Mouse (Mus musculus): ENCODE results near the gene Por. TPM values are rescaled to one million over a fixed set of nuclear protein-coding genes. Genes with fewer than 3 reads are reported as not detected.
A peak's percentile ranks its signal among the peaks of the same experiment; 100 is the strongest.

The Por gene
- total RNA-seq, 2 experiments from 2014 or later: 83.7 to 90.9 TPM

DNA sequence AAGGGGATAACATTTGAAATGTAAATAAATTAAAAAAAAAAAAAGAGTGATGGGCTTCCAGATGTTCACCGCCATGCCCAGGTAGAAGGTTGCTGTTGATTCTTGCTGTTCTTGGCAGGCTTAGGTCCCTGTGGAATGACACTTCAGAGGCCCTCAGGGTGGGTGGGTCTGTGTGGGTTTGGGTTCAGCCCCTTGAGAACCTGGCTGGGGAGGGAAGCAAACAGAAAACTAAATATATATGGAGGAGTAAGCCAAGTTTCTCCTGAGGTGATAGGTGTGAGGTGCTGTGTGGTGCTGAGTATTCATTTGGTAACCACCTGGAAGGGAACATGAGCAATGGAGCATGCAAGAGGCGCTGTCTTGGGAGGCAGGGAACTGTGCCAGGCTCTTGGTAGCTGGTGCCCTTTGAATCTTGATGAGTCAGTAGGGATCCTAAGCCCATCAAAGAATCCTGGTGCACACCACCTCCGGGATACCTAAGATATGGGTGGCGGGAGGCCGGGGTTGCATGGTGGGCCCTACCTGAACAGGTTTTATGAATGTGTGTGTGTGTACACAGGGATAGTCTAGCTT lies 23.5 kb downstream of the Por start:
- no peak for DNase-seq (ENCODE audit: low spot score in 2 of 2)
- intact Hi-C loops (cut with DNase I): no loop called here

DNA sequence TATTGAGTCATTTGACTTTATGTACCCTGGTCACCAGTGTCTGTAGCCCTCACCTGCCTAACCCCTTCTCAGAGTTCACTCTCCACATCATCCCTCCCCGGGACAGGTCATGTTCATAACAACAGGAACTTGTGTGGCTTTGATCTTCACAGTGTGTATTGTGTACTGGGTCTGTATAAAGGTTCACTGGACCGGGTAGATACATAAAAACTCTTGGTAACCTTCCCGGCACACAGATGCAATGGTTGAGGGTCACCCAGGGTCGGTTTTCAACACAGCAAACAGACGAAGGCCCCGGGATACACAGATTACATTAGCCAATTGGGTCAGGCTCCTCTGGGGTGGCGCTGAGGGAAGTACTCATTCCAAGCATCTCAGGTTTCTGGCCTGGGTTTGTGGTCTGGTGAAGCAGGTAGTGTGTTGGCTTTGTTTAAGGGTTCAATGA lies 25.5 kb downstream of the Por start:
- intact Hi-C loops (cut with DNase I): no loop called here
- no peak for DNase-seq (ENCODE audit: low spot score in 2 of 2)

GRCm38 (mm10) chr5:135697711-135698111 lies 27.9 kb downstream of the Por start:
- no peak for DNase-seq (ENCODE audit: low spot score in 2 of 2)
- intact Hi-C loops (cut with DNase I): no loop called here

GRCm38 (mm10) chr5:135701601-135702000 lies 31.8 kb downstream of the Por start:
- DNase-seq (ENCODE audit: low spot score in 2 of 2): no peak
- intact Hi-C loops (cut with DNase I): no loop called here

DNA sequence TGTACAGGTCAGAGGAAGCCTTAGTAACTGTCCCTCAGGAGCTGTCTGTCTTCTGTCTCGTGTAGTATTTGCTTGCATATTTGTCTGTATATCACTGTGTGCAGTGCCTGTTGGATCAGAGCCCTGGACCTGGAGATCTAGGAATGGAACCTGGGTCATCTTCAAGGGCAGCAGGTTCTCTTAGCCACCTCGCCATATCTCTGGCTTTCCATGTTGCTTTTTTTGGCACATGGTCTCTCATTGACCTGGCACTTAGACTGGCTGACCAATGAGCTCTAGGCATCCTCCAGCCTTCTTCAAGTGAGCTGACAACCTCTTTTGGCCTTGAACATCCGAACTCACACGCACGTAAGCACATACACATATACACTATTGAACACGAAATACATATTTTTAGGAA lies 32.4 kb downstream of the Por start:
- DNase-seq (ENCODE audit: low spot score in 2 of 2): no peak
- intact Hi-C loops (cut with DNase I): no loop called here

DNA sequence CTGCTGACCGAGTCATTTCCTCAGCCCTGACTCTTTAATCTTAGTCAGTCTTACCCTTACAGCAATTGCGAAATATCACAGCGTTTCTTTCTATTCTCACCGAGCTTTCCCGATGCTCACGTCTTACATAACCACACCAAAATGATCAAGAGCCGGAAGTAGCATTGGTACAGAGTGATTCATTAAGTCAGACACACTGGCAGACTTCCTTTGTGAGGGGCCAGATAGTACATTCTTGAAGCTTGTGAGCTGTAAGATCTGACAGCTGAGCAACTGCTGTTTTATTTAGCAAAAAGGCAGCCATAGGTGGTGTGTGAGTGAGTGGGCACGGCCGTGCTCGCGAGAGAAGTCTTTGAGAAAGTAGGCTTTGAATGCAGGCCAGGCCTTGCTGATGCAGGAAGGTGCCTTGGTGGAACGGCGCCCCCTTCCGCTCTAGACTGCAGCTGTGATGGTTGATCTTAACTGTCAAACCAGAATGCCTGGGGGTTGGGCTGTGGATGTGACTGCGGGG lies 32.9 kb downstream of the Por start:
- DNase-seq (ENCODE audit: low spot score in 2 of 2): peak; percentile 67 to 72
- intact Hi-C loops (cut with DNase I): no loop called here

DNA sequence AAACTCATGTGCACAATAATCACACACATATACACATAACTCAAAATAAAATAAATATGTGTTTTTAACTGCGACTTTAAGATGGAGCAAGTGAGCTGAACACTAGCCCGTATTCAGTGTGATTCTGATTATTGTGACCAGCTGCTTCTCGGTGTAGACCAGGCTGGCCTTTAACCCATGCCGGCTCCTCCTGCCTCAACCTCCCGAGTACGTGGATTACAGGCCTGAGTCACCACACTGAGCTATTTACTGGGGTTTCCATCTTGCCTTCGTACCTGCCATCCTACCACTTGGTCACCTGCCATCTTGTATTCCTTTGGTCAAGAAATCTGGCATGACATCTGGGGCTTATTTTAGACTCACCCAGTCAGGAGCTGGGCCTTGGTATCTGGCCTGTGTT lies 33.6 kb downstream of the Por start:
- intact Hi-C loops (cut with DNase I): no loop called here
- no peak for DNase-seq (ENCODE audit: low spot score in 2 of 2)

- intact Hi-C loops (cut with DNase I): no loop called here
- no peak for DNase-seq (ENCODE audit: low spot score in 2 of 2)
Measured at GRCm38 (mm10) chr5:135705383-135705782, 35.5 kb downstream of the Por start.

DNA sequence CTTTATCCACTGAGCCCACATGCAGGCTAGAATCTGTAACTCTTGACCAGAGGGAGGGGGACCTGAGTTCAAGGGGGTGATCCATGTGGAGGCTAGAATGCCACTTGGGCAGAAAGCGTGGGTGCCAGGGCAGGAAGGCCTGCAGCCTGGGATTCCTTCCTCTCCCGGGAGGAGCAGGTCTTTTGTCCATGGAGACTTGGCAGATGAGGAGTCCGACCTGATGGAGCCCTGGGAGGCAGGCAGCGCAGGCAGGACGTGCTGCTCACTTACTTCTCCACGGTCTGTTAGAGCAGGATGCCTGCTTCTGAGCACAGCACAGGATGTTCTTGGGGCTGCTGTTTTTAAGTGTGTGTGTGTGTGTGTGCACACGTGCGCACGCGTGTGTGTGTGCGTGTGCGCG lies 37.2 kb downstream of the Por start:
- intact Hi-C loops (cut with DNase I): no loop called here
- no peak for DNase-seq (ENCODE audit: low spot score in 2 of 2)

DNA sequence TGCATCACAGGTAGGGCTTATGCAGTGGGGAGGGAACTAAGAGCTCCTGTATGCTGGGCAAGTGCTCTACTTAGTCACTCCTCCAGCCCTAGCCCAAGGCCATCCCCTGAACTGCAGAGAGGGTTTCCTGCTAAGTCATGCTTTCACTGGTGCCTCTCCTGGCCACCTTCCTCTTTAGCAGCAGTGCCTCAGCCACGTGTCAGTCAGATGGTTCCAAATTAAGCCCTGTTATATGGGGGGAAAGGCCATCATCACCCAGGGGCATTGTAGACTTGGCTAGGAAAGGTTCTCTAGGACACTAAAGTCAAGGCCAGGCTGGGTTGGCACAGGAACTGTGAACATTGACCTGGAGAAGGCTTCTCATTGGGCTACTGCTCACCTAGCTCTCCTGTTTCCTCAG lies 38.0 kb downstream of the Por start:
- no peak for DNase-seq (ENCODE audit: low spot score in 2 of 2)
- intact Hi-C loops (cut with DNase I): no loop called here

DNA sequence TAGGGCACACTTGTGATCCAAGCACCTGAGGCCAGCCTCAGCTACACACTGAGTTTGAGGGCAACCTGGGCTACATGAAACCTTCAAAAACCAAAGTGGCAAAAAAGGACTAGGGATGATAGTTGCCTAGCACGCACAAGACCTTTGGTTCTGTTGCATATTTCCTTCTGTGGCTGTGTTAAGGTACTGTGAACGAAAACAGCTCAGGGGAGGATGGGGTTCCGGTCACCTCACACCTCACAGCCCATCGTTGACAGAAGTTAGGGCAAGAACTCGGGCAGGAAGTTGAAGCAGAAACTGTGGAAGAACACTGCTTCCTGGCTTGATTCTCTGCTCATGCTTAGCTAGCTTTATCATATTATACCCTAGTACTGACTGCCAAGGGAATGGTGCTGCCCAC lies 39.9 kb downstream of the Por start:
- intact Hi-C loops (cut with DNase I): no loop called here
- DNase-seq (ENCODE audit: low spot score in 2 of 2): no peak

GRCm38 (mm10) chr5:135710599-135711214 lies 40.9 kb downstream of the Por start:
- no peak for DNase-seq (ENCODE audit: low spot score in 2 of 2)
- intact Hi-C loops (cut with DNase I): no loop called here

DNA sequence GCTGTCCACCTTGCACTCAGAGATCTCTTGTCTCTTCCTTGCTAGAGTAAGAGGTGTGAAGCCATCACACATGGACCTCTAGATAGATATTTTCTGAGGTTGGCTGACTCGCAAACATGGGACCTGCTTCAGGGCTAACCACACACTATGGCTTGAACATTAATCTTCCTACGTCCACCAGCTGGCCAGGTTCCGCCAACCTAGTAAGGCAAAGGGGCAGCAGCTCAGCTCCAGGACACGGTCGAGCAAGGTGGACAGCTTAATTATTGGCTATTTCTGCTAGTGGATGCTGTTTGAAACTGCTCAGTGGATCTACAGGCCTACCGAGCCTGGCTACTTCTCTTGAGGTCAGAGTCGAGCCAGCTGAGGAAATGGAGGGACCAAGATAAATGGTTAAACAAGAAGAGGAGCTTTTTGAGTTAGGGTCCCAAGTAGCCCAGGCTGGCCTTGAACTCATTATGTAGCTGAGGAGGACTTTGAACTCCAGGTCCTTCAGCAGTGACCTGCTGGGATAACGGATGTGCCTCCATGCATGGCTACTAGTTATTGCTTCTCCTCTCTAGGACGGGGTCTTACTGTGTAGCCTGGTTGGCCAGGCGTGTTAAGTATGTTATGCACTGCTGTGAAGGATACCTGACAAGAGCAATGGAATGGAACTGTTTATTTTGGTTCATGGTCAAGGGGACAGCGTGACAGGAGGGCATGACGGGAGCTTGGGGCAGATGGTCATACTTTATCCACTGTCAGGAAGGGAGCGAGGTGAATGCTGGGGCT lies 41.9 kb downstream of the Por start:
- no peak for DNase-seq (ENCODE audit: low spot score in 2 of 2)
- intact Hi-C loops (cut with DNase I): no loop called here

GRCm38 (mm10) chr5:135712803-135713202 lies 43.0 kb downstream of the Por start:
- DNase-seq (ENCODE audit: low spot score in 2 of 2): peak; percentile 55 to 66
- intact Hi-C loops (cut with DNase I): no loop called here

- DNase-seq (ENCODE audit: low spot score in 2 of 2): peak; percentile 60 to 67
- intact Hi-C loops (cut with DNase I): no loop called here
Measured at GRCm38 (mm10) chr5:135713441-135714218, 43.8 kb downstream of the Por start.

DNA sequence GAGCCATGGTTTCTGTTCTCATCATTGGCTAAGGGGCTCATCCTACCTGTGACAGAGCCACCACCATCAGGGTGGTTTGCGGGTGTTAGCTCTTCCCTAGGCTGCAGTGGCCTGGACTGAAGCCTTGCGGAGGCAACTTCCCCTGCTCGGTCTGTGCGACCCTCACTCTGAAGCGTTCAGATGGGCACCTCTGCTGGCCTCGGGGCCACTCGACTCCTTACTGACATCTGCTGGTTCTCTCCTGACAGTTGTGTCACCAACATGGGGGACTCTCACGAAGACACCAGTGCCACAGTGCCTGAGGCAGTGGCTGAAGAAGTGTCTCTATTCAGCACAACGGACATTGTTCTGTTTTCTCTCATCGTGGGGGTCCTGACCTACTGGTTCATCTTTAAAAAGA lies 45.8 kb downstream of the Por start:
- intact Hi-C loops (cut with DNase I): no loop called here
- DNase-seq (ENCODE audit: low spot score in 2 of 2): no peak

DNA sequence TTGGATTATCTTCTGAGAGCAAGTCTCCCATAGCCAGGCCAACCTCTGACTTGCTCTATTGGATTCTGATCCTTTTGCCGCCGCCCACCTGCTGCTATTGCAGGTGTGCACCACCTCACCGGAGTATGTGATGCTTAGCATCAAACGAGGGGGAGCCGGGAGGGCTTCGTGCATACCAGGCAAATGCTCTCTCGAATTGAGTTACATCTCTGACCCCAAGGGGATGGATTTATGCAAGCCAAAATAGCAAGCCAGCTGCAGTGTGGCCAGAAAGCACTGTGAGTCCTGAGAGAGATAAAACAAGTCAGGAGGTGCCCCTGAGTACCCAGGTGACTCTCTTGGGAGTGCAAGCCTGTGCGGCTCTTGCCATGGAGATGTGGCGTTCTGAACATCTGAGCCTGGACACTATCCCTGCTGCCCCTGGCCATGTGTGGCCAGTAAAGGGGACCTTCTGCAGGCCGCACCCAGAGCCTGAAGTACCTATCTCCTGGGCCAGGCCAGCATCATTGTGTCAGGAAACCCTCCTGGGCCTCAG lies 49.8 kb downstream of the Por start:
- intact Hi-C loops (cut with DNase I): no loop called here
- no peak for DNase-seq (ENCODE audit: low spot score in 2 of 2)

- no peak for DNase-seq (ENCODE audit: low spot score in 2 of 2)
- intact Hi-C loops (cut with DNase I): no loop called here
Measured at GRCm38 (mm10) chr5:135720121-135720520, 50.3 kb downstream of the Por start.

DNA sequence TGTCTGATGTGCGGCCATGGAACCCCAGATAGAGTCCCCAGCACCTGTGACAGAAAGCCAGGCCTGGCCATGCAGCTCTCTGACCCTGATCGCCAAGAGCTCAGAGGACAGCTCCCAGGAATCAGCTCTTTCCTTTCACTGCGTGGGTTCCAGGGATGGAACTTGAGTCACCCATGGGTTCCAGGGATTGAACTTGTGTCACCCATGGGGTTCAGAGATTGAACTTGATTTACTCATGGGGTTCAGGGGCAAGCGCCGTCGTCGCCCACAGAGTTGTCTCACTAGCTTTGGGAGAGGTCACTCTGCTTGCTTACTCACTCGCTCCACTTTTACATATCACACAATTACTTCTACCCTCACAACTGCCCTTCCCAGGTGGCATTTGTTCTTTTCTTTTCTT lies 51.2 kb downstream of the Por start:
- intact Hi-C loops (cut with DNase I): no loop called here
- no peak for DNase-seq (ENCODE audit: low spot score in 2 of 2)

GRCm38 (mm10) chr5:135722121-135722520 lies 52.3 kb downstream of the Por start:
- peak in 1 of 2 experiments; percentile 43 for DNase-seq (ENCODE audit: low spot score in 2 of 2)
- intact Hi-C loops (cut with DNase I): no loop called here

All from left cerebral cortex, postnatal 36 days (tissue).